Mouse (Mus musculus) kidney, embryonic 14.5 days (tissue): ENCODE measurements at regions not wholly inside any gene's neighbourhood (a gene's known extent, or its start where the extent isn't known, plus 50 kb on each side); places are given as distances from the start of the nearest gene placed in this dataset.

Experiments
- ATAC-seq: fragments of 200-750 bp; cut with Nextera tagmentation; 2 replicates; pipeline ENCODE4 v1.8.0; 2017; ENCODE audit warnings: moderate number of reproducible peaks, mild to moderate bottlenecking, moderate TSS enrichment, moderate library complexity; ENCODE audit not compliant: low FRiP score, low TSS enrichment
- H3K27ac ChIP-seq: fragments of 300-500 bp; sonication (generic); 2 replicates; pipeline ENCODE4 v1.5.1; 2014; ENCODE audit warnings: low read depth, mild to moderate bottlenecking, low read length, moderate library complexity, mixed read lengths
- H3K27me3 ChIP-seq: fragments of 300-500 bp; sonication (generic); 2 replicates; pipeline ENCODE4 v1.6.1; 2014; ENCODE audit warnings: mild to moderate bottlenecking, low read length; ENCODE audit not compliant: control insufficient read depth, insufficient read depth
- H3K36me3 ChIP-seq: fragments of 300-500 bp; sonication (generic); 2 replicates; pipeline ENCODE4 v1.6.1; 2014; ENCODE audit warnings: low read length, mixed read lengths; ENCODE audit not compliant: control insufficient read depth, insufficient read depth
- H3K4me1 ChIP-seq: fragments of 300-500 bp; sonication (generic); 2 replicates; pipeline ENCODE4 v1.6.1; 2014; ENCODE audit warnings: low read length, mixed read lengths; ENCODE audit not compliant: control insufficient read depth, insufficient read depth
- H3K4me2 ChIP-seq: fragments of 300-500 bp; sonication (generic); replicated peaks from 2 replicates; pipeline ENCODE4 v1.6.1; 2014; ENCODE audit warnings: low read depth, mild to moderate bottlenecking, low read length
- H3K4me3 ChIP-seq: fragments of 300-500 bp; sonication (generic); 2 replicates; pipeline ENCODE4 v1.5.1; 2014; ENCODE audit warnings: mild to moderate bottlenecking, low read length
- H3K9ac ChIP-seq: fragments of 300-500 bp; sonication (generic); 2 replicates; pipeline ENCODE4 v1.6.1; 2014; ENCODE audit warnings: low read depth, mild to moderate bottlenecking, low read length, moderate library complexity
- H3K9me3 ChIP-seq: fragments of 300-500 bp; sonication (generic); 2 replicates; pipeline ENCODE4 v1.6.1; 2016; ENCODE audit warnings: low read length; ENCODE audit not compliant: control insufficient read depth
- WGBS: fragments of 180-500 bp; shearing (Covaris S2); extraction: QIAGEN DNeasy Blood & Tissue Kit; methylation state at CpG from one replicate; pipeline ENCODE4 v1.1.7; 2014; 5-methylcytosine and 5-hydroxymethylcytosine counted together

DNA sequence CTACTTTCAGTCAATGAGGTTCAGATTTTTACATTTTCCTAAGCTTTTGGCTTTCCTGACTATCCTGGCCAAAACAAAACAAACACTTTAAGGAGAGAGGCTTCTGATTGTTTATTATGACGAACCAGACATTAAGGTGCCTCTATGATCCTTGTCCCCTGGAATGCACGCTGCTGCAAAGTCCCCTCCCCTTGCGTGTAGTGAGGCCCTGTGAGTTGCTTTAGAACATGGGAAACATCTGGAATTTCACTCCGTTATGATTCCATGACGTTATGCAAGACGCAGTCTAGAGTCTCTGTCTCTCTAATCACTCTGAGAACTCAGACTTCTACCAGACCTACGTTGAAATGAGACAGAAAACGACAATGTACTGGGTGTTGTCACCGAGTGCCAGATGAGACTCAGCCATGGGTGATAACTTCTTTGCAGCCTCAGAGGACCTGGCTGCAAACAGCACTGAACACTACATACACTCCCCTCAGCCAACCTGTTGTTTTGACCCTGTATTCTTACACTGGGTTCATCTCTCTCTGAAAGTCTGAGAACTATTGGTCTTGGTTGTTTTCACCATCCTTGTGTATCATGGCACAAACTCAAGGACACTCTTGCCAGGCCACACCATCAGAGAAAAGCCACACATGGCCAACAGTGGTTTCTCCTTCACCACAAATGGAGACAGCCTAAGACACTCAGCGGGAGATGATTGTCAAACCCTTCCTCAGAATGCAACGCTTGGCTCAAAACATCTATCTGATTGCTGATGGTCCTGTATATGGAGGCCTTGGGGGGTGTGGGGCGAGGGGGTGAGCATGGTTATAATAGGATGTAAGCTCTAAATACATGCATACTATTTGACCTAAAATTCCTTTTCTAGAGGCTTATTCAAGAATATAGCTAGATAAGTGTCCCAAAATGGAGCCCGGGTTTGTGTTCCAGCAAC lies 236.5 kb upstream of the Klf3 start:
- H3K27me3 ChIP-seq = no peaks in the 10 kb centered on the region
- H3K4me1 ChIP-seq = no peaks in the 10 kb centered on the region
- 88% methylated on average over 13 of the region's 13 CpGs for WGBS
- no peaks in the 10 kb centered on the region for H3K36me3 ChIP-seq
- H3K27ac ChIP-seq = no peak overlapping the region
- no peak for ATAC-seq
- H3K9me3 ChIP-seq = no peaks in the 10 kb centered on the region
- no peak overlapping the region for H3K4me3 ChIP-seq
- no peak overlapping the region for H3K9ac ChIP-seq
- no peak overlapping the region for H3K4me2 ChIP-seq

- no peaks in the 10 kb centered on the region for H3K9me3 ChIP-seq
- no peak overlapping the region for H3K27ac ChIP-seq
- H3K36me3 ChIP-seq = no peaks in the 10 kb centered on the region
- H3K4me2 ChIP-seq = no peak overlapping the region
- H3K9ac ChIP-seq = no peak overlapping the region
- ATAC-seq = no peak
- 94% methylated on average over 5 of the region's 5 CpGs for WGBS
- no peaks in the 10 kb centered on the region for H3K27me3 ChIP-seq
- no peak overlapping the region for H3K4me3 ChIP-seq
- no peaks in the 10 kb centered on the region for H3K4me1 ChIP-seq
Measured at GRCm38 (mm10) chr5:64567813-64568212, 235.4 kb upstream of the Klf3 start.

GRCm38 (mm10) chr5:64568294-64568693 lies 234.9 kb upstream of the Klf3 start:
- H3K4me2 ChIP-seq = no peak overlapping the region
- H3K9me3 ChIP-seq = no peaks in the 10 kb centered on the region
- ATAC-seq = no peak
- H3K27me3 ChIP-seq = no peaks in the 10 kb centered on the region
- no peaks in the 10 kb centered on the region for H3K36me3 ChIP-seq
- no peak overlapping the region for H3K27ac ChIP-seq
- WGBS = 91% methylated on average over 3 of the region's 3 CpGs
- H3K4me3 ChIP-seq = no peak overlapping the region
- no peaks in the 10 kb centered on the region for H3K4me1 ChIP-seq
- H3K9ac ChIP-seq = no peak overlapping the region

- WGBS = 75% methylated on average over 10 of the region's 10 CpGs
- no peak overlapping the region for H3K27ac ChIP-seq
- H3K36me3 ChIP-seq = no peaks in the 10 kb centered on the region
- H3K27me3 ChIP-seq = no peaks in the 10 kb centered on the region
- no peak overlapping the region for H3K4me3 ChIP-seq
- H3K9ac ChIP-seq = no peak overlapping the region
- ATAC-seq = no peak
- no peaks in the 10 kb centered on the region for H3K9me3 ChIP-seq
- no peak overlapping the region for H3K4me2 ChIP-seq
- peaks cover 29% of the 10 kb centered on the region for H3K4me1 ChIP-seq
Measured at GRCm38 (mm10) chr5:64574386-64574785, 228.8 kb upstream of the Klf3 start.

DNA sequence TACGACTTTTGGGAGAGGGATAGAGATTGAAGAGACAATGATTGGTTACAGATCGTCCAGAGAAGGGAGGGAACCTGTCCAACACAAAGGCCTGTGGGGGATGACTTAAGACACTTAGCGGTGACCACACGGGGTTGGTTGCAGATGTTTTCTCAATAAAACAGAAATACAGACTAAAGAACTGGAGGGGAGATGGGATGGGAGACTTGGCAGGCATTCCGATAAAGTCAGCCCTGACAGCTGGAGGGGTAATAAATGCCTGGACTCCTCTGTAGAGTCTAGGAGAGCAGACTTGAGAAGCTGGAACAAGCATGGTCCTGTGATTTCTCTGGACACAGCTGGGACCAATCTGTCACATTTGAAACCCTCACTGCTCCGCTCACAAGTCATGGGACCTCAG lies 227.3 kb upstream of the Klf3 start:
- H3K4me2 ChIP-seq = no peak overlapping the region
- no peaks in the 10 kb centered on the region for H3K36me3 ChIP-seq
- ATAC-seq = peak; percentile 30; the same call in 1 of the 2 replicates
- H3K4me3 ChIP-seq = no peak overlapping the region
- no peak overlapping the region for H3K9ac ChIP-seq
- H3K27ac ChIP-seq = peak overlapping the region; percentile 19; the same call in 1 of the 2 replicates
- no peaks in the 10 kb centered on the region for H3K9me3 ChIP-seq
- H3K27me3 ChIP-seq = no peaks in the 10 kb centered on the region
- peaks cover 38% of the 10 kb centered on the region for H3K4me1 ChIP-seq
- WGBS = 29% methylated on average over 6 of the region's 6 CpGs

- Histone ChIP-seq H3K4me1 (peaks cover 45% of the 10 kb centered on the region), H3K27ac (peak overlapping the region; percentile 63; the same call in 1 of the 2 replicates), H3K9me3 (no peaks in the 10 kb centered on the region), H3K4me2 (no peak overlapping the region), H3K36me3 (no peaks in the 10 kb centered on the region), H3K4me3 (no peak overlapping the region), H3K27me3 (no peaks in the 10 kb centered on the region), H3K9ac (no peak overlapping the region)
- no peak for ATAC-seq
- WGBS = 66% methylated on average over 19 of the region's 19 CpGs
Measured at GRCm38 (mm10) chr5:64576426-64577262, 226.5 kb upstream of the Klf3 start.

DNA sequence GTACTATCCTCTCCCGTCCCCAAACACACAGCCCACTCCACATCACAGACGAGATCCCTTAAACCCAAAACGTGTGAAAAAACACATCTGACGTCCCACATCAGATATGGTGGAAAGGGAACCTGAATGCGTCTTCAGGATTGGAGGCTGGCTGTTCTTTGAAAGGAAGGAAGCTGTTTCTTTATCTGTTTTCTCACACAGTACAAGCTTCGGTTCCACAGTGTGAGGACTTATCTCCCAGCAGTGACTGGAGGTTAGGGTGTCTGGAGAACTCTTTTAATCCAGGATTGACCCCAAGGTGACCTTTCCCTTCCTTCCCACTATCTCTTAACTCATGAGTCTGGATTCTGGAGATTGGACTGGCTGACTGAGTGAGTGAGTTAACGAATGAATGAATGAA lies 225.8 kb upstream of the Klf3 start:
- H3K4me1 ChIP-seq = peaks cover 46% of the 10 kb centered on the region
- no peak for ATAC-seq
- H3K27me3 ChIP-seq = no peaks in the 10 kb centered on the region
- no peaks in the 10 kb centered on the region for H3K36me3 ChIP-seq
- H3K9me3 ChIP-seq = no peaks in the 10 kb centered on the region
- no peak overlapping the region for H3K4me3 ChIP-seq
- H3K27ac ChIP-seq = peak overlapping the region; percentile 63; the same call in 1 of the 2 replicates
- WGBS = 61% methylated on average over 7 of the region's 7 CpGs
- H3K9ac ChIP-seq = no peak overlapping the region
- no peak overlapping the region for H3K4me2 ChIP-seq

- WGBS = 72% methylated on average over 6 of the region's 6 CpGs
- no peak overlapping the region for H3K4me2 ChIP-seq
- H3K36me3 ChIP-seq = no peaks in the 10 kb centered on the region
- peak overlapping the region; percentile 68; the same call in 1 of the 2 replicates for H3K27ac ChIP-seq
- no peak overlapping the region for H3K4me3 ChIP-seq
- H3K9me3 ChIP-seq = no peaks in the 10 kb centered on the region
- H3K4me1 ChIP-seq = peaks cover 46% of the 10 kb centered on the region
- no peak for ATAC-seq
- H3K27me3 ChIP-seq = no peaks in the 10 kb centered on the region
- no peak overlapping the region for H3K9ac ChIP-seq
Measured at GRCm38 (mm10) chr5:64578536-64578935, 224.7 kb upstream of the Klf3 start.

- Histone ChIP-seq H3K36me3 (no peaks in the 10 kb centered on the region), H3K4me3 (no peak overlapping the region), H3K27me3 (no peaks in the 10 kb centered on the region), H3K9me3 (no peaks in the 10 kb centered on the region), H3K9ac (no peak overlapping the region), H3K4me2 (no peak overlapping the region), H3K27ac (peak overlapping the region; percentile 68), H3K4me1 (peaks cover 46% of the 10 kb centered on the region)
- peak; percentile 7; the same call in 1 of the 2 replicates for ATAC-seq
- 15% methylated on average over 5 of the region's 5 CpGs for WGBS
Measured at GRCm38 (mm10) chr5:64579086-64579485, 224.1 kb upstream of the Klf3 start.
